Mouse (Mus musculus) stomach, postnatal 0 days (tissue): ENCODE measurements at regions not wholly inside any gene's neighbourhood (a gene's known extent, or its start where the extent isn't known, plus 50 kb on each side); places are given as distances from the start of the nearest gene placed in this dataset.

Experiments
- CTCF ChIP-seq: IDR thresholded peaks from 2 replicates; pipeline ENCODE4 v1.5.1; 2016; ENCODE audit warnings: antibody characterized with exemption, low read depth, mild to moderate bottlenecking, moderate library complexity
- EP300 ChIP-seq: optimal IDR thresholded peaks from 2 replicates; pipeline ENCODE3; 2016; ENCODE audit warnings: antibody characterized with exemption

DNA sequence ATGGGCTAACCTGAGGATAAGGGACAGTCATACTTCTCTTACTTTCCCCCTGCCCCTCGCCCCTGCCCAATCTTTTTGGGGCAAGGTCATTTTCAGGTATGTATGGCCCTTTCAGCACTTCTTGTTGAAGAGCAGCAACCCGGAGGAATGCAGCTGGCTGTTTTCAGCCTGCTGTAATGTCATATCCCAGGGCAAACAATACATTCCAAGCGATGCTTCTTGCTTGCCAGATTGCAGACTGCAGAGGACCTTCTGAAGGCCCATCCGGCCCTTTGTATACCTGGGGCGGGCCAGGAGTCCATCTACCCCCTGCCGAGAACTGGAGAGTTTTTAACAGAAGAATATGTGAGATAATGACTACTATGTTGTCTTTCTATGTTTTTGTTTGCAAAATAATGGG is 105.2 kb downstream of the Cdca7 start:
- no peak for TF ChIP-seq CTCF
- TF ChIP-seq EP300: no peak
